Mouse (Mus musculus) midbrain, embryonic 15.5 days (tissue): ENCODE results near the gene Hoxb1. TPM values are rescaled to one million over a fixed set of nuclear protein-coding genes. Genes with fewer than 3 reads are reported as not detected.

Experiments
- ATAC-seq: fragments of 200-750 bp; cut with Nextera tagmentation; replicated peaks from 2 replicates; pipeline ENCODE4 v1.8.0; 2017; ENCODE audit warnings: moderate TSS enrichment
- H3K27ac ChIP-seq: fragments of 300-500 bp; sonication (generic); 2 replicates; pipeline ENCODE4 v1.5.1; 2015; ENCODE audit warnings: mild to moderate bottlenecking, inconsistent platforms
- H3K27me3 ChIP-seq: fragments of 300-500 bp; sonication (generic); replicated peaks from 2 replicates; pipeline ENCODE4 v1.6.1; 2015; ENCODE audit warnings: inconsistent platforms
- H3K36me3 ChIP-seq: fragments of 300-500 bp; sonication (generic); replicated peaks from 2 replicates; pipeline ENCODE4 v1.6.1; 2015; ENCODE audit warnings: inconsistent platforms
- H3K4me1 ChIP-seq: fragments of 300-500 bp; sonication (generic); 2 replicates; pipeline ENCODE4 v1.6.1; 2015; ENCODE audit warnings: inconsistent platforms
- H3K4me2 ChIP-seq: fragments of 300-500 bp; sonication (generic); 2 replicates; pipeline ENCODE4 v1.6.1; 2015; ENCODE audit warnings: inconsistent platforms, mild to moderate bottlenecking, moderate library complexity
- H3K4me3 ChIP-seq: fragments of 300-500 bp; sonication (generic); 2 replicates; pipeline ENCODE4 v1.5.1; 2015; ENCODE audit warnings: mild to moderate bottlenecking, inconsistent platforms
- H3K9ac ChIP-seq: fragments of 300-500 bp; sonication (generic); 2 replicates; pipeline ENCODE4 v1.6.1; 2015; ENCODE audit warnings: mild to moderate bottlenecking, inconsistent platforms
- H3K9me3 ChIP-seq: fragments of 300-500 bp; sonication (generic); 2 replicates; pipeline ENCODE4 v1.6.1; 2016; ENCODE audit warnings: inconsistent platforms
- WGBS: fragments of 180-500 bp; shearing (Covaris S2); methylation state at CpG from one replicate; pipeline ENCODE4 v1.1.7; 2015; ENCODE audit warnings: mixed read lengths; 5-methylcytosine and 5-hydroxymethylcytosine counted together
- polyA plus RNA-seq: library from polyadenylated mRNA; unstranded; fragments of >200 nt; fragmentation: Nextera tagmentation; extraction: Ambion mirVana; gene quantifications from 2 replicates; pipeline ENCODE4 v1.2.1, GENCODE M21; 2015

Gene Hoxb1
- polyA plus RNA-seq, 1 experiment from 2014 or later: not detected

GRCm38 (mm10) chr11:96337026-96337425, 28.5 kb upstream of the Hoxb1 start:
- H3K4me1 ChIP-seq: peaks cover 3% of the 10 kb centered on the region; the same call in 1 of the 2 replicates
- H3K4me3 ChIP-seq: no peak overlapping the region
- no peaks in the 10 kb centered on the region for H3K36me3 ChIP-seq
- H3K9ac ChIP-seq: no peak overlapping the region
- H3K27me3 ChIP-seq: peaks cover 98% of the 10 kb centered on the region
- no peak overlapping the region for H3K4me2 ChIP-seq
- no peaks in the 10 kb centered on the region for H3K9me3 ChIP-seq
- under 1% methylated on average over 6 of the region's 6 CpGs for WGBS
- ATAC-seq: no peak
- no peak overlapping the region for H3K27ac ChIP-seq

DNA sequence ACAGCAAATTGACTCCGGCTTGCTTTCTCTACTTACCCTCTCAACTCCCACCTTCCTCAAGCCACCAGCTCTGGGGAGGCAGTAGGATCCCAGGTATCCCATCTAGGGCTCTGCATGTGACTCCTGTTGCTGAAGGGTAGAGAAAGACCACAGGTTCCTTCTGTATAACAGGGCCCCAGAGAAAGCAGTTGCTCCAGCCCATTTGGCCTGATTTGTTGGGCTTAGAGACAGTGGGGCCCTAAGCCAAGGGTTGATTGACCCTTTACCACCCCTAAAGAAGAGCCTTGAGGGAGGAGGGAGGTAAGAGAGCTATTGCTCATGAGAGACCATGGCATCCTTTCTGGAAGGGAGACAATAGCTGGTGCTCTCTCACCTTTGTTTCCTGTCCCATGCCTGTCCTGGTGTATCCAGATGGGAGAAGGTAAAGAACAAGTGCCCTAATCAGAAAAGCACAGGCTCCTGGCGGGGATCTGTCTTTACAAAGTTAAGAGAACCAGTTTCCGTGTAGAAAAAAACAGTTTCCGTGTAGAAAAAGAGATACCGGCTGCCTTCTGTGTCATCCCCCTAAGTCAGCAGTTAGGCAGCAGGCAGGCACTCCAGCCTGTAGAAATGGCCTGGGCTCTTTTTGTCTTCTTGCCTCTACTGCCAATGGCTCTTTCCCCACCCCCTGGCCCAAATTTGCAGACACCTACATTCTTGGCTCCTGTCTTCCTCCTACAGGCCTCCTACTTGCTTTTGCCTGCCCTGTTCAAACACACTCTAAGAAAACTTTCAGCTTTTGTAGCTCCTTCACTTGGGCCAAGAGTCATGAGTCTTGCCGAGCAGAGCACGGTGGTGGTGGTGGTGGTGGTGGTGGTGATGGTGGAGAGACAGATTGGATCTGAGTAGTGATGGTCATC, 26.3 kb upstream of the Hoxb1 start:
- Histone ChIP-seq H3K27ac (no peak overlapping the region), H3K27me3 (peaks cover 97% of the 10 kb centered on the region), H3K36me3 (no peaks in the 10 kb centered on the region), H3K9ac (no peak overlapping the region), H3K9me3 (no peaks in the 10 kb centered on the region), H3K4me2 (no peak overlapping the region), H3K4me3 (no peak overlapping the region), H3K4me1 (0 out of 2 replicates have a peak, but pooled peaks cover 3% of the 10 kb centered on the region)
- no peak for ATAC-seq
- WGBS: 11% methylated on average over 7 of the region's 7 CpGs

- no peak for ATAC-seq
- H3K4me2 ChIP-seq: no peak overlapping the region
- WGBS: under 1% methylated on average over 17 of the region's 36 CpGs
- peaks cover 97% of the 10 kb centered on the region for H3K27me3 ChIP-seq
- H3K4me3 ChIP-seq: no peak overlapping the region
- no peak overlapping the region for H3K9ac ChIP-seq
- H3K36me3 ChIP-seq: no peaks in the 10 kb centered on the region
- H3K27ac ChIP-seq: no peak overlapping the region
- peaks cover 9% of the 10 kb centered on the region; the same call in 1 of the 2 replicates for H3K4me1 ChIP-seq
- H3K9me3 ChIP-seq: no peaks in the 10 kb centered on the region
These were observed 24.7 kb upstream of the Hoxb1 start for GRCm38 (mm10) chr11:96340698-96341365.

DNA sequence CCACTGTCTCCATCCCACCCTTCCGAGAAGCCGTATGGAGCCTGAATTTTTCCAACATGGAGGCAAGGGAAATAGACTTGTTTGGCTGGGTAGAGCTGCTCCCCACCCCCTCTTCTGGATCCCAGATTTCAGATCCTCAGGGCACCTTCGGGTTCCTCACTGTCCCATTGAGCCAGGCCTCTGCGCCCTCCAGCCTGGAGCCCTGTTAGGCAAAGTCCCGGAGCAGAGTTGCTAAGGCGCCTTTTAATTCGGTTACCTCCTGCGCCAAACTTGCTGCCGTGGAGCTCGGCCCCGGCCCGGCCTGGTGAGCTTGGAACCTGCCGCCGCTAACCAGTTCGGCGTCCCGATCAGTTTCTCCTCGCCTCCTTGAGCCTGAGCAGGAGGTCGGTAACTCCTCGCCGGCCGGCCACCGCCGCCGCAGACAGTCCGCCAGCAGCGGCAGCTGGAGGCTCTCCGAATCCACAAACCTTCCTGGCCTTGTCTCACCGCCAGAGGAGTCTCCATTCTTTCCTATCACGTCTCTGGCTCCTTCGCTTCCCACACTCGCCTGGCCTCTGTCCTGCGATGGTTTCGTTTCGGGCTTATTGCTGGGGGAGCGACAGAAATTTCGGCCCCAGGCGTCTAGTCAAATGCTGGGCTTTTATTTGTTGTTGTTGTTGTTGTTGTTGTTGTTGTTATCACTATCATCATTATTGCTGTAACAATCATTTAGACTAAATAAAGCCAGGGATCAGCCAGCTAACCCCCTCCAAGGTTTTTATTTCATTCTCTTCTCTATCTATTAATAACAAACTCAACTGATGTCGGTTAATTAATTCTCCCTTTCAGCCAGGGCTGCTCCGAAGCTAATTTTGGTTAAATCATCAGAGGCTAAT, 23.6 kb upstream of the Hoxb1 start:
- Histone ChIP-seq H3K27me3 (peaks cover 97% of the 10 kb centered on the region), H3K4me2 (no peak overlapping the region), H3K27ac (no peak overlapping the region), H3K4me1 (peaks cover 9% of the 10 kb centered on the region; the same call in 1 of the 2 replicates), H3K36me3 (no peaks in the 10 kb centered on the region), H3K9ac (no peak overlapping the region), H3K4me3 (no peak overlapping the region), H3K9me3 (no peaks in the 10 kb centered on the region)
- ATAC-seq: no peak
- WGBS: under 1% methylated on average over 40 of the region's 40 CpGs

GRCm38 (mm10) chr11:96342576-96342930, 23.0 kb upstream of the Hoxb1 start:
- no peak overlapping the region for H3K9ac ChIP-seq
- peaks cover 95% of the 10 kb centered on the region for H3K27me3 ChIP-seq
- no peak overlapping the region for H3K4me3 ChIP-seq
- 5% methylated on average over 4 of the region's 4 CpGs for WGBS
- no peak overlapping the region for H3K4me2 ChIP-seq
- no peaks in the 10 kb centered on the region for H3K9me3 ChIP-seq
- no peaks in the 10 kb centered on the region for H3K36me3 ChIP-seq
- no peak for ATAC-seq
- H3K27ac ChIP-seq: no peak overlapping the region
- H3K4me1 ChIP-seq: peaks cover 9% of the 10 kb centered on the region; the same call in 1 of the 2 replicates

GRCm38 (mm10) chr11:96343206-96343745, 22.3 kb upstream of the Hoxb1 start:
- peaks cover 94% of the 10 kb centered on the region for H3K27me3 ChIP-seq
- no peak for ATAC-seq
- no peak overlapping the region for H3K9ac ChIP-seq
- no peaks in the 10 kb centered on the region for H3K9me3 ChIP-seq
- H3K27ac ChIP-seq: no peak overlapping the region
- H3K36me3 ChIP-seq: no peaks in the 10 kb centered on the region
- no peak overlapping the region for H3K4me2 ChIP-seq
- H3K4me1 ChIP-seq: peaks cover 9% of the 10 kb centered on the region; the same call in 1 of the 2 replicates
- 4% methylated on average over 2 of the region's 2 CpGs for WGBS
- no peak overlapping the region for H3K4me3 ChIP-seq

- no peak overlapping the region for H3K9ac ChIP-seq
- no peak overlapping the region for H3K27ac ChIP-seq
- H3K4me3 ChIP-seq: no peak overlapping the region
These were observed 21.3 kb upstream of the Hoxb1 start for GRCm38 (mm10) chr11:96344061-96344877.

GRCm38 (mm10) chr11:96344878-96345159, 20.7 kb upstream of the Hoxb1 start:
- whole genome bisulfite sequencing: 7% methylated on average over 5 of the region's 6 CpGs

More at GRCm38 (mm10) chr11:96344061-96344877, 21.3 kb upstream of the Hoxb1 start:
- Histone ChIP-seq H3K9me3 (no peaks in the 10 kb centered on the region), H3K4me1 (peaks cover 9% of the 10 kb centered on the region; the same call in 1 of the 2 replicates), H3K36me3 (no peaks in the 10 kb centered on the region), H3K4me2 (no peak overlapping the region), H3K27me3 (peaks cover 94% of the 10 kb centered on the region)
- WGBS: under 1% methylated on average over 37 of the region's 40 CpGs
- ATAC-seq: no peak

GRCm38 (mm10) chr11:96345220-96345892, 20.2 kb upstream of the Hoxb1 start:
- no peak overlapping the region for H3K4me3 ChIP-seq
- under 1% methylated on average over 56 of the region's 56 CpGs for WGBS
- ATAC-seq: no peak
- peak overlapping the region; percentile 18; the same call in 1 of the 2 replicates for H3K4me2 ChIP-seq
- H3K27ac ChIP-seq: no peak overlapping the region
- H3K27me3 ChIP-seq: peaks cover 94% of the 10 kb centered on the region
- H3K36me3 ChIP-seq: no peaks in the 10 kb centered on the region
- peaks cover 9% of the 10 kb centered on the region; the same call in 1 of the 2 replicates for H3K4me1 ChIP-seq
- no peaks in the 10 kb centered on the region for H3K9me3 ChIP-seq
- H3K9ac ChIP-seq: no peak overlapping the region

More at GRCm38 (mm10) chr11:96344878-96345159, 20.7 kb upstream of the Hoxb1 start:
- Histone ChIP-seq H3K4me2 (no peak overlapping the region), H3K27ac (no peak overlapping the region), H3K4me1 (peaks cover 9% of the 10 kb centered on the region; the same call in 1 of the 2 replicates), H3K9ac (no peak overlapping the region), H3K4me3 (no peak overlapping the region), H3K36me3 (no peaks in the 10 kb centered on the region), H3K27me3 (peaks cover 94% of the 10 kb centered on the region), H3K9me3 (no peaks in the 10 kb centered on the region)
- no peak for ATAC-seq

- Histone ChIP-seq H3K36me3 (no peaks in the 10 kb centered on the region), H3K27me3 (peaks cover 95% of the 10 kb centered on the region), H3K4me3 (no peak overlapping the region), H3K27ac (no peak overlapping the region), H3K9me3 (no peaks in the 10 kb centered on the region), H3K9ac (no peak overlapping the region), H3K4me1 (peaks cover 6% of the 10 kb centered on the region; the same call in 1 of the 2 replicates), H3K4me2 (no peak overlapping the region)
- 1% methylated on average over 40 of the region's 45 CpGs for WGBS
- no peak for ATAC-seq
These were observed 19.4 kb upstream of the Hoxb1 start for GRCm38 (mm10) chr11:96345893-96346806.
